Mouse (Mus musculus) kidney, adult 2 months (tissue): ENCODE measurements at regions not wholly inside any gene's neighbourhood (a gene's known extent, or its start where the extent isn't known, plus 50 kb on each side); places are given as distances from the start of the nearest gene placed in this dataset.

Experiments used
- DNase-seq: peaks from one replicate; pipeline ENCODE4 v3.0.0; 2021
- H3K27ac ChIP-seq: fragments of 200-500 bp; 2 replicates; pipeline ENCODE4 v1.5.1; 2012; ENCODE audit warnings: low read depth, low read length, control low read depth, inconsistent platforms; ENCODE audit not compliant: insufficient read depth
- H3K27me3 ChIP-seq: fragments of 200-500 bp; replicated peaks from 2 replicates; pipeline ENCODE4 v1.6.1; 2012; ENCODE audit warnings: mild to moderate bottlenecking, moderate library complexity, low read length, inconsistent platforms; ENCODE audit not compliant: control insufficient read depth, insufficient read depth
- H3K36me3 ChIP-seq: fragments of 200-500 bp; 2 replicates; pipeline ENCODE4 v1.6.1; 2012; ENCODE audit warnings: mild to moderate bottlenecking, moderate library complexity, low read length, inconsistent platforms; ENCODE audit not compliant: control insufficient read depth, insufficient read depth
- H3K4me1 ChIP-seq: fragments of 200-500 bp; 2 replicates; pipeline ENCODE4 v1.6.1; 2011; ENCODE audit warnings: low read length; ENCODE audit not compliant: control insufficient read depth, insufficient read depth
- H3K4me3 ChIP-seq: fragments of 200-500 bp; 2 replicates; pipeline ENCODE4 v1.5.1; 2011; ENCODE audit warnings: mild to moderate bottlenecking, low read depth, low read length, control low read depth; ENCODE audit not compliant: insufficient read depth
- CTCF ChIP-seq: fragments of 200-500 bp; conservative IDR thresholded peaks from 2 replicates; pipeline ENCODE4 v1.5.1; 2011; ENCODE audit warnings: low read depth, mild to moderate bottlenecking, control low read depth, low read length, moderate library complexity, mixed read lengths; ENCODE audit not compliant: insufficient read depth, insufficient read length
- POLR2A ChIP-seq: fragments of 200-500 bp; IDR thresholded peaks from one replicate; pipeline ENCODE4 v1.6.1; 2011; ENCODE audit warnings: low read depth, low read length, control low read depth
- WGBS: fragments of 180-500 bp; shearing (Covaris S2); methylation state at CpG from one replicate; pipeline ENCODE4 v1.1.7; 2018; 5-methylcytosine and 5-hydroxymethylcytosine counted together

DNA sequence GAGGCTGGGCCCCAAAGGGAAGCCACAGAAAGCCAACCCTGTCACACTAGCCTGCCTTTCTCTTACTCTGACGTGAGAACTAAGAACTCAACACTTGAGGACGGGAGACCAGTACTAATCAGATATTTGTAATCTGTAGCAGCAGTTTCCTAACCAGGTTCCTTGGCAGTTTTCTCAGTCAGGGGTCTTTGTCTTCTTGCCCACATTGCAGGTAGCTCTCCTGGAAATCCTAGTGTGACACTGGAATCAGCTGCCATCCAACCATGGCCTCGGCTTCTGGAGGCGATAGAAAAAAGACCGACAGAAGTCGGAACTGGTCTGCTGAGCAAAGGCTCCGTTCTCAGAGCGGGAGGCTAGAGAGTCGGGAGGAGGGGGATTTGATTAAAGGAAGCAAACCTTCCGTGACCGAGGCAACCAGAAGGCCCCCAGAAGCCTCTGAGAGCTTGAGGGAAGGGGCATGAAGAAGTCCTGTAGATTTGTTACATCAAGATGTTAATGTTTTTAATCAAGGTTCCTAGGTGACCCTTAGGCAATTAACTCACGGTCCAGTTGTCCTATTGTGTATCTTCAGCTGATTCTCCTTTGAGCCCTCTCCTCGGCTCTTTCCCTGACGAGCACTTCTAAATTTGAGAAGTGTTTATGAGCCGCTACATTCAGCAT is 284.2 kb downstream of the Ndfip2 start:
- Histone ChIP-seq H3K36me3 (no peaks in the 10 kb centered on the region), H3K27ac (no peak overlapping the region), H3K4me1 (no peaks in the 10 kb centered on the region), H3K27me3 (peaks cover 2% of the 10 kb centered on the region; the same call in 1 of the 2 replicates), H3K4me3 (no peak overlapping the region)
- 39% methylated on average over 15 of the region's 15 CpGs for WGBS
- TF ChIP-seq POLR2A (no peak), CTCF (no peak)
- no peak for DNase-seq

- peaks cover 2% of the 10 kb centered on the region; the same call in 1 of the 2 replicates for H3K27me3 ChIP-seq
- no peak overlapping the region for H3K4me3 ChIP-seq
- no peak overlapping the region for H3K27ac ChIP-seq
- H3K4me1 ChIP-seq: no peaks in the 10 kb centered on the region
- TF ChIP-seq POLR2A (no peak), CTCF (no peak)
- DNase-seq: no peak
- 64% methylated on average over 8 of the region's 8 CpGs for WGBS
- no peaks in the 10 kb centered on the region for H3K36me3 ChIP-seq
Measured at GRCm38 (mm10) chr14:105542090-105542485, 283.7 kb downstream of the Ndfip2 start.

- no peak for TF ChIP-seq CTCF
- no peak for TF ChIP-seq POLR2A
- Histone ChIP-seq H3K27me3 (no peaks in the 10 kb centered on the region), H3K36me3 (no peaks in the 10 kb centered on the region), H3K27ac (no peak overlapping the region), H3K4me1 (no peaks in the 10 kb centered on the region), H3K4me3 (no peak overlapping the region)
- DNase-seq: no peak
- whole genome bisulfite sequencing: 60% methylated on average over 10 of the region's 10 CpGs
Measured at GRCm38 (mm10) chr14:105532168-105532745, 273.9 kb downstream of the Ndfip2 start.

- TF ChIP-seq POLR2A: no peak
- no peak for TF ChIP-seq CTCF
Measured at GRCm38 (mm10) chr14:105528107-105528506, 269.7 kb downstream of the Ndfip2 start.

DNA sequence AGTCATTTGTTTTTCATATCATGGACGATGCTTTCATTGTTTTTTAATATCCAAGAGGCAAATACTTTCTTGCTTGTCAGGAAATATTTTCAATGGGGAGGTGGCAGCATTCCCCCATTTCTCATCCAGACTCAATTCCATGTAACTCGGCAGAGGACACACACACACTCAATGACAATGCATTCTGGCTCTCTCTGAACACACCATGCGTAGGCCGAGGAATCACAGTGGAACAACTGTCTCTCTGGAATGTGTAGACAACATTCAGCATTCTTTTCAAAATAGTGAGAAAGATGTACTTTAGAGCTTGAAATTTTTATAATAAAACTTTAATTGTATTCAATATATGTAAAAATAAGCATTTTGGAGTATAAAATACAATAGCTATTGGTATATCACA is 265.5 kb downstream of the Ndfip2 start:
- DNase-seq: no peak
- Histone ChIP-seq H3K27ac (no peak overlapping the region), H3K27me3 (no peaks in the 10 kb centered on the region), H3K4me3 (no peak overlapping the region), H3K4me1 (no peaks in the 10 kb centered on the region), H3K36me3 (no peaks in the 10 kb centered on the region)
- no peak for TF ChIP-seq CTCF
- TF ChIP-seq POLR2A: no peak
- WGBS: 89% methylated on average over 4 of the region's 4 CpGs

More at GRCm38 (mm10) chr14:105528107-105528506, 269.7 kb downstream of the Ndfip2 start:
- no peak overlapping the region for H3K27ac ChIP-seq
- WGBS: 74% methylated on average over 6 of the region's 6 CpGs
- no peak for DNase-seq
- H3K36me3 ChIP-seq: no peaks in the 10 kb centered on the region
- no peaks in the 10 kb centered on the region for H3K4me1 ChIP-seq
- no peaks in the 10 kb centered on the region for H3K27me3 ChIP-seq
- no peak overlapping the region for H3K4me3 ChIP-seq

DNA sequence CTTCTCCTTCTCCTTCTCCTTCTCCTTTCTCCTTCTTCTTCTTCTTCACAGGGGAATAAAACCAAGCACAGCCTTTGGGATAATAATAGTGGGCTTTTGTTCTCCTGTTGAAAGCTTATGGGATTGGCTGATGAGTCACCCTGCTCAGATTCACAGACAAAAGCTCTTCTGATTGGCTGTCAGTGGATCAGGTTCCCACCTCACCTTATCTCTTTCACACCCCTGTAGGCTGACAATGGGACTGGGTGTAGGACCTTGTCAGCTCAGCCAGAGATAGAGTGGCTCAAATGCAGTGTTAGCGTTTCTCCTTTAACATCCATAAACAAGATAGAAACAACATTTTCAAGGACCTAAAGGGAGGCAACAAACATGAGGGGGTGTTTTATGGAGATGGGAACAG is 263.9 kb downstream of the Ndfip2 start:
- no peaks in the 10 kb centered on the region for H3K4me1 ChIP-seq
- no peak for TF ChIP-seq CTCF
- no peak for DNase-seq
- H3K27me3 ChIP-seq: no peaks in the 10 kb centered on the region
- WGBS: 86% methylated on average over 1 of the region's 1 CpGs
- H3K27ac ChIP-seq: no peak overlapping the region
- H3K4me3 ChIP-seq: no peak overlapping the region
- no peaks in the 10 kb centered on the region for H3K36me3 ChIP-seq

- DNase-seq: no peak
- H3K27me3 ChIP-seq: no peaks in the 10 kb centered on the region
- H3K4me1 ChIP-seq: no peaks in the 10 kb centered on the region
- H3K36me3 ChIP-seq: no peaks in the 10 kb centered on the region
- no peak overlapping the region for H3K27ac ChIP-seq
- no peak for TF ChIP-seq POLR2A
- no peak for TF ChIP-seq CTCF
- H3K4me3 ChIP-seq: no peak overlapping the region
- 68% methylated on average over 7 of the region's 7 CpGs for WGBS
Measured at GRCm38 (mm10) chr14:105518706-105519105, 260.3 kb downstream of the Ndfip2 start.
